Mouse (Mus musculus): ENCODE results near the gene Rhag. TPM values are rescaled to one million over a fixed set of nuclear protein-coding genes. Genes with fewer than 3 reads are reported as not detected.

Gene Rhag
- polyA plus RNA-seq, 1 experiment, result not detected

DNA sequence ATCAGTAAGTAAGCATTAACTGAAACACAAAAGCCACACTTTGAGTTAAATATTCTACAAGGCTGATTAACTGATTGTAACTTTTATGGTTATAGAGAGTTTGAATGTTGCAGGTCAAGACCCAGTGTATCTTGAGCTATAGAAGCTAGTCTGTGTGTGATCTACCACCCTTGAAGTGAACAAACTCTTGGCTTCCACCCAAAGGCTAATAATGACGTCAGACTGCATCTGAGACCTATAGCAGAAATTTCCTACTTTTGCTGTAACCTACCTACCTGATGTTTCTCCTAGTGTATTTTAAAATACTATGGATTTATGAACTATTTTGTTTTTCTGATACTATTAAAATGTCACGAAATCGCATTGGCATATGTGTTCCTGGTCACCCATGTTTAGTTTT, 63.8 kb downstream of the Rhag start:
- no peak for DNase-seq (ENCODE audit: low spot score)

- no peak for DNase-seq (ENCODE audit: low spot score)
Observed at GRCm38 (mm10) chr17:40875568-40875967, 64.6 kb downstream of the Rhag start.

GRCm38 (mm10) chr17:40877741-40878140, 66.8 kb downstream of the Rhag start:
- no peak for DNase-seq (ENCODE audit: low spot score)

GRCm38 (mm10) chr17:40879528-40879923, 68.6 kb downstream of the Rhag start:
- no peak for DNase-seq (ENCODE audit: low spot score)

- DNase-seq (ENCODE audit: low spot score), result peak; percentile 58
Observed at GRCm38 (mm10) chr17:40879924-40880691, 69.2 kb downstream of the Rhag start, which contains the start of gene 9130008F23Rik. 9130008F23Rik (minus strand) TSS chr17:40880559.

DNA sequence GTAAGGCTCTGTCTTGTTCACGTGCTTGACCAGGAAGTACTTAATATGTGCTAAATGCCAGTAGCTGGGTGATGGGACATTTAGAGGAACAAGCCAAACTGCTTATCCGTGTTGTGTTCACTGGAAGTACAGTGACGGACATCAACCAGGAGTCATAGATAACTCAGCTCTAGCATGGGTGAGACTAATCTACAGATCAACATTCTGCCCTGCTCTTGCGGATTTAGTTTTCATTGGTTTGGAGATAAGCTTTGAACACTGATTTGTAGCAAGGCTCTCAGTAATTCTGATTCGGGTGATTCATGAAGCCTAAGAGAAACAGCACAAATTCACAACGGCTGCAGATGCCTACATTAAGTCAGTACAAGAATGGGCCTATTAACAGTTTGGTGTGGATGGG, 71.2 kb downstream of the Rhag start:
- DNase-seq (ENCODE audit: low spot score), result no peak

GRCm38 (mm10) chr17:40885155-40885554, 74.2 kb downstream of the Rhag start:
- DNase-seq (ENCODE audit: low spot score), result no peak

GRCm38 (mm10) chr17:40887849-40888536, 77.1 kb downstream of the Rhag start:
- no peak for DNase-seq (ENCODE audit: low spot score)

Other genes with a start within 250 kb of the Rhag start
- not detected in 2 replicates for gene Esp6, start 249.6 kb upstream of the Rhag start, polyA plus RNA-seq (2012; rRNA removed)
- not detected in 2 replicates for gene Esp4, start 212.5 kb upstream of the Rhag start, polyA plus RNA-seq (2012; rRNA removed)
- gene Esp3, start 179.1 kb upstream of the Rhag start, polyA plus RNA-seq (2012; rRNA removed), result not detected in 2 replicates
- gene Esp1, start 84.0 kb upstream of the Rhag start, polyA plus RNA-seq (2012; rRNA removed), result not detected in 2 replicates
- 0.18 TPM in 2 replicates for gene Crisp2, start 4.1 kb upstream of the Rhag start, polyA plus RNA-seq (2012; rRNA removed)
- gene 9130008F23Rik, start 69.4 kb downstream of the Rhag start, polyA plus RNA-seq (2012; rRNA removed), result 19.6 and 28.5 TPM in 2 replicates
- gene Glyatl3, start 103.2 kb downstream of the Rhag start, polyA plus RNA-seq (2012; rRNA removed), result not detected in 2 replicates
- 23.0 and 24.9 TPM in 2 replicates for gene Mut, start 123.6 kb downstream of the Rhag start, polyA plus RNA-seq (2012; rRNA removed)
- 6.5 and 7.6 TPM in 2 replicates for gene Cenpq, start 123.9 kb downstream of the Rhag start, polyA plus RNA-seq (2012; rRNA removed)

Measured in urinary bladder, adult 2 months (tissue).